ENCODE assay signal across 20 mouse cellular contexts in genomic region chr2:22752492-22752891, GRCm38 (mm10). TPM values are rescaled to one million over a fixed set of nuclear protein-coding genes. Genes with fewer than 3 reads are reported as not detected.
DNase-seq lines count a peak whose midpoint lies in the region; ATAC-seq and TF ChIP-seq lines count a peak whose summit lies in the region.
"Had no signal": no experiment of that assay in that cellular context is flagged by ENCODE, and none has a peak within 500 bp of the region (broad histone marks: within the 10 kb centered on the region; RNA-seq: fewer than 3 reads in every experiment).

No protein-coding gene starts in this region.

- no peak overlapping the region for H3K9ac ChIP-seq in liver, adult 2 months (ENCODE audit: low read depth, low read length)
- H3K9ac ChIP-seq in liver, embryonic 12.5 days = no peak overlapping the region
- H3K9ac ChIP-seq in hindbrain, embryonic 16.5 days (ENCODE audit: low read depth, low read length) = no peak overlapping the region
- H3K9ac ChIP-seq: forebrain, embryonic 13.5 days; forebrain, postnatal 0 days; heart, embryonic 12.5 days; hindbrain, embryonic 13.5 days; intestine, embryonic 15.5 days had no signal

- H3K79me2 ChIP-seq in liver, adult 2 months (ENCODE audit: control insufficient read depth, insufficient read depth, low read length) = no peaks in the 10 kb centered on the region

- no peak for TF ChIP-seq CTCF in liver, adult 2 months (IDR thresholded peaks at IDR 0.05; ENCODE audit: low read depth, low read length)

- no peak overlapping the region for H3K4me3 ChIP-seq in liver, adult 2 months (ENCODE audit: insufficient read depth, low read depth, low read length)
- no peak overlapping the region for H3K4me3 ChIP-seq in liver, embryonic 12.5 days
- no peak overlapping the region for H3K4me3 ChIP-seq in hindbrain, embryonic 16.5 days (ENCODE audit: low read length)
- H3K4me3 ChIP-seq: embryonic facial prominence, embryonic 10.5 days; forebrain, embryonic 13.5 days; gastrocnemius, adult 2 months; heart, embryonic 12.5 days; hindbrain, embryonic 13.5 days; intestine, embryonic 15.5 days had no signal

- H3K4me2 ChIP-seq in liver, embryonic 12.5 days = no peak overlapping the region
- H3K4me2 ChIP-seq in hindbrain, embryonic 16.5 days (ENCODE audit: low read length) = no peak overlapping the region
- H3K4me2 ChIP-seq: forebrain, embryonic 13.5 days; heart, embryonic 12.5 days; hindbrain, embryonic 13.5 days; intestine, embryonic 15.5 days had no signal

- H3K4me1 ChIP-seq in liver, adult 2 months (ENCODE audit: control insufficient read depth, insufficient read depth, low read length) = no peaks in the 10 kb centered on the region
- peaks cover 11% of the 10 kb centered on the region for H3K4me1 ChIP-seq in liver, embryonic 12.5 days
- H3K4me1 ChIP-seq in hindbrain, embryonic 16.5 days (ENCODE audit: control insufficient read depth, insufficient read depth, low read depth, low read length) = no peaks in the 10 kb centered on the region
- H3K4me1 ChIP-seq: embryonic facial prominence, embryonic 10.5 days; forebrain, embryonic 13.5 days; heart, embryonic 12.5 days; hindbrain, embryonic 13.5 days; intestine, embryonic 15.5 days had no signal

- H3K9me3 ChIP-seq in liver, embryonic 12.5 days (replicated peaks) = no peaks in the 10 kb centered on the region
- no peaks in the 10 kb centered on the region for H3K9me3 ChIP-seq in hindbrain, embryonic 16.5 days (ENCODE audit: control insufficient read depth, low read length)
- H3K9me3 ChIP-seq: embryonic facial prominence, embryonic 10.5 days; forebrain, embryonic 13.5 days; heart, embryonic 12.5 days; hindbrain, embryonic 13.5 days; intestine, embryonic 15.5 days had no signal

- no peak for ATAC-seq in liver, embryonic 12.5 days
- ATAC-seq in common myeloid progenitor, adult 5-6 weeks (replicated peaks; ENCODE audit: low read depth, poor library complexity, severe bottlenecking) = peak; percentile 58
- peak; percentile 39 for ATAC-seq in megakaryocyte, adult 5-6 weeks (ENCODE audit: poor library complexity, severe bottlenecking)
- no peak for ATAC-seq in hindbrain, embryonic 16.5 days
- ATAC-seq: forebrain, embryonic 13.5 days; forebrain, postnatal 0 days; intestine, embryonic 15.5 days had no signal

- no peaks in the 10 kb centered on the region for H3K36me3 ChIP-seq in liver, adult 2 months (ENCODE audit: control insufficient read depth, insufficient read depth, low read length)
- H3K36me3 ChIP-seq in liver, embryonic 12.5 days = no peaks in the 10 kb centered on the region
- no peaks in the 10 kb centered on the region for H3K36me3 ChIP-seq in hindbrain, embryonic 16.5 days (ENCODE audit: control insufficient read depth, insufficient read depth, low read length)
- H3K36me3 ChIP-seq: embryonic facial prominence, embryonic 10.5 days; heart, embryonic 12.5 days; hindbrain, embryonic 13.5 days; intestine, embryonic 15.5 days had no signal

- no peak for TF ChIP-seq POLR2A in liver, adult 2 months (IDR thresholded peaks at IDR 0.05; ENCODE audit: extremely low read depth, insufficient read depth, low read length)

- H3K27ac ChIP-seq in liver, adult 2 months (replicated peaks; ENCODE audit: insufficient read depth, low read depth, low read length) = no peak overlapping the region
- H3K27ac ChIP-seq in liver, embryonic 12.5 days = no peak overlapping the region
- H3K27ac ChIP-seq in hindbrain, embryonic 16.5 days (ENCODE audit: low read depth, low read length) = no peak overlapping the region
- H3K27ac ChIP-seq: embryonic facial prominence, embryonic 10.5 days; forebrain, embryonic 13.5 days; gastrocnemius, adult 2 months; hindbrain, embryonic 13.5 days; intestine, embryonic 15.5 days had no signal

- WGBS in liver, adult 2 months = 52% methylated on average over 4 of the region's 4 CpGs
- 18% methylated on average over 4 of the region's 4 CpGs for WGBS in liver, embryonic 12.5 days (ENCODE audit: insufficient replicate concordance)
- 88% methylated on average over 4 of the region's 4 CpGs for WGBS in hindbrain, embryonic 16.5 days

- no peaks in the 10 kb centered on the region for H3K27me3 ChIP-seq in liver, adult 2 months (ENCODE audit: control insufficient read depth, insufficient read depth, low read length)
- no peaks in the 10 kb centered on the region for H3K27me3 ChIP-seq in liver, embryonic 12.5 days (replicated peaks)
- no peaks in the 10 kb centered on the region for H3K27me3 ChIP-seq in hindbrain, embryonic 16.5 days (replicated peaks; ENCODE audit: control insufficient read depth, insufficient read depth, low read length)
- H3K27me3 ChIP-seq: forebrain, embryonic 13.5 days; heart, embryonic 12.5 days; hindbrain, embryonic 13.5 days; intestine, embryonic 15.5 days had no signal

- DNase-seq in liver, adult 2 months (ENCODE audit: extremely low read depth, low read depth, low spot score) = peak; percentile 42
- no peak for DNase-seq in urinary bladder, postnatal 14 days (ENCODE audit: low spot score)
- DNase-seq in kidney, adult 8-10 months = no peak
- DNase-seq: adrenal gland, adult 8-10 months; adrenal gland, postnatal 36 days; cerebellum, adult 18-20 months; cerebellum, adult 9-11 months; cerebellum, postnatal 36 days; forebrain, postnatal 0 days; gastrocnemius, adult 2 months; gastrocnemius, postnatal 25 days had no signal

RNA-seq across cellular contexts. Expression of gene Apbb1ip, which starts 21.4 kb away (rescaled TPM):
- 0.65 and 0.87 TPM in 2 replicates for total RNA-seq in liver, adult 2 months (2014; rRNA removed)
- 0.44 and 0.64 TPM in 2 replicates for polyA plus RNA-seq in liver, adult 2 months (2012; rRNA removed)
- polyA plus RNA-seq in liver, embryonic 12.5 days (2016; fragmentation: Nextera tagmentation; extraction: Ambion mirVana) = 9.0 and 10.1 TPM in 2 replicates
- 24.3 and 43.8 TPM in 2 replicates for total RNA-seq in common myeloid progenitor, adult 5-6 weeks (2017)
- total RNA-seq in megakaryocyte, adult 5-6 weeks (2015) = 194 and 206 TPM in 2 replicates
- 27.6 and 49.7 TPM in 2 replicates for total RNA-seq in megakaryocyte, adult 5-6 weeks (2017)
- polyA plus RNA-seq in hindbrain, embryonic 16.5 days (2015; fragmentation: Nextera tagmentation; extraction: Ambion mirVana) = 0.86 and 2.1 TPM in 2 replicates

Comparison
In these comparisons a context has a peak if more than half of its experiments do, and no peak if none do; other contexts are left out.
1. ATAC-seq: peak in common myeloid progenitor, adult 5-6 weeks (single experiment) and megakaryocyte, adult 5-6 weeks (single experiment); none in liver, embryonic 12.5 days (single experiment) and hindbrain, embryonic 16.5 days (single experiment).
2. RNA of gene Apbb1ip, which starts 21.4 kb away (total RNA-seq): 27.6 to 206 TPM in megakaryocyte, adult 5-6 weeks and 24.3 to 43.8 TPM in common myeloid progenitor, adult 5-6 weeks; 0.65 to 0.87 TPM in liver, adult 2 months; every median in the first group is over 10 times any median in the second.